Mouse (Mus musculus) bone marrow, adult 2 months (tissue): ENCODE data around the gene Neurl2. TPM values are rescaled to one million over a fixed set of nuclear protein-coding genes. Genes with fewer than 3 reads are reported as not detected.
"Not testable (repeated sequence)": the region's sequence is repeated elsewhere in the genome, so short reads cannot be mapped to it uniquely, and the experiment has no call there.

ENCODE experiments used
- H3K27ac ChIP-seq: fragments of 200-500 bp; 2 replicates; pipeline ENCODE4 v1.5.1; 2012; ENCODE audit warnings: low read depth, mild to moderate bottlenecking, control low read depth, inconsistent platforms, low read length; ENCODE audit not compliant: control insufficient read depth, poor library complexity, insufficient read depth
- H3K4me1 ChIP-seq: fragments of 200-500 bp; 2 replicates; pipeline ENCODE4 v1.6.1; 2011; ENCODE audit warnings: low read length; ENCODE audit not compliant: control insufficient read depth, insufficient read depth
- H3K4me3 ChIP-seq: fragments of 200-500 bp; replicated peaks from 2 replicates; pipeline ENCODE3; 2011; ENCODE audit warnings: mild to moderate bottlenecking, low read depth, low read length, control low read depth; ENCODE audit not compliant: control insufficient read depth
- CTCF ChIP-seq: fragments of 200-500 bp; IDR thresholded peaks from 2 replicates; pipeline ENCODE4 v1.5.1; 2011; ENCODE audit warnings: low read length, control low read depth; ENCODE audit not compliant: control insufficient read depth, insufficient read depth
- POLR2A ChIP-seq: fragments of 200-500 bp; IDR thresholded peaks from 2 replicates; pipeline ENCODE4 v1.6.1; 2011; ENCODE audit warnings: low read depth, mild to moderate bottlenecking, control low read depth, low read length, borderline replicate concordance; ENCODE audit not compliant: control insufficient read depth
- WGBS: fragments of 180-500 bp; shearing (Covaris S2); methylation state at CpG from one replicate; pipeline ENCODE4 v1.1.7; 2018; 5-methylcytosine and 5-hydroxymethylcytosine counted together
- polyA plus RNA-seq: library from polyadenylated mRNA; stranded (reverse); fragments of >200 nt; gene quantifications from 2 replicates; pipeline ENCODE4 v1.2.4, GENCODE M21; 2011; ENCODE audit warnings: low replicate concordance; ENCODE audit not compliant: missing spikeins, insufficient read depth, insufficient read length

Gene Neurl2
- polyA plus RNA-seq, 1 experiment, result not detected

DNA sequence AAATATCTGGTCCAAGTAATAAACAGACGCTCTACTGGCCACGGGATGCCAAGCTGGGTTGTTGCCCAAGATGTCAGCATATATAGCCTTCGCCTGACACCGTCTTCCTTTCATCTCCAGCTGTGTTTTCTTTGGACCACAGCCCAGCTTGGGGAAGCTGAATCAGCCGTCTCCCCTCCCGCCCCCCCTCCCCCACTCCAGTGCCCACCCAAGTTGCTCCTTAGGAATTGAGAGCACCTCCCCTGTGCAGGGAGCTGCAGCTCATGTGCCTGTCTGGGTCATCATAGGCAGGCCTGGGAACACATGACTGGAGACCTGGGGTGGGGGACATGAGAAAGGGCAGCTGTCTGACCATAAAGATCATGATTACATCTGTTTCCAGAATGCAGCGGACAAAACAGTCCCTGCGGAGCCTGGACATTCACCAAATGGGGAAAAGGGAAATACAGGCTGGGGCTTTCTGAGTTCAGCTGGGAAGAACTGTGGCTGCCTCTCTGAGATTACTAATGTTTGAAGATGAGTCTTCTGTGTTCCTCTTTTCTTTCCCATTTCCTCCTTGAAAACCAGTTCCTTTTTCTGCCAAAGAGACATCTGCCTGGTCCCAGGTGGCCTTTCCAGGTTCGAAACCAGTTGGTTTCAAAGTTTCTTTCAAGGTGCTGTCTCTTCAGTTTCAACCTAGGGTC, 29.1 kb upstream of the Neurl2 start:
- WGBS, result 17% methylated on average over 9 of the region's 9 CpGs
- H3K27ac ChIP-seq, result no peak overlapping the region
- no peak overlapping the region for H3K4me3 ChIP-seq
- no peak for TF ChIP-seq POLR2A
- TF ChIP-seq CTCF, result no peak
- H3K4me1 ChIP-seq, result peaks cover 4% of the 10 kb centered on the region

DNA sequence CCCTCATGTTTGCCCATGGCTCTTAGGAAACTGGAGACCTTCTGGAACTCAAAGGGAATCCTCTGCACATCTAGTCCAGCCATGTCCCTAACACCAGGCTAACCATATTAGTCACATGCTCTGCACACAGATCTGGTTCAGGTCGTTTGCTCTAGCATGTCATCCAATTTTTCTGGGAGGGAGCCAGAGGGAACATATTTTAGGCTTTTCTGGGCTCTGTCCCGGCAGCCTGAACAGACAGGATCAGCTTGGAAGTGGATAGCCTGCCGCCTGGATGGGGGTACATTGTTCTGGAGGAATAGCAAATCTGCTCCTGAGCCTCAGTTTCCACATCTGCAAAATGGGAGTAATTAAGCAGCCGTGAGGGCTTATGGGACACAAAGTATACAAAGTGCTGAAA, 27.8 kb upstream of the Neurl2 start:
- 67% methylated on average over 4 of the region's 4 CpGs for WGBS
- no peaks in the 10 kb centered on the region for H3K4me1 ChIP-seq

DNA sequence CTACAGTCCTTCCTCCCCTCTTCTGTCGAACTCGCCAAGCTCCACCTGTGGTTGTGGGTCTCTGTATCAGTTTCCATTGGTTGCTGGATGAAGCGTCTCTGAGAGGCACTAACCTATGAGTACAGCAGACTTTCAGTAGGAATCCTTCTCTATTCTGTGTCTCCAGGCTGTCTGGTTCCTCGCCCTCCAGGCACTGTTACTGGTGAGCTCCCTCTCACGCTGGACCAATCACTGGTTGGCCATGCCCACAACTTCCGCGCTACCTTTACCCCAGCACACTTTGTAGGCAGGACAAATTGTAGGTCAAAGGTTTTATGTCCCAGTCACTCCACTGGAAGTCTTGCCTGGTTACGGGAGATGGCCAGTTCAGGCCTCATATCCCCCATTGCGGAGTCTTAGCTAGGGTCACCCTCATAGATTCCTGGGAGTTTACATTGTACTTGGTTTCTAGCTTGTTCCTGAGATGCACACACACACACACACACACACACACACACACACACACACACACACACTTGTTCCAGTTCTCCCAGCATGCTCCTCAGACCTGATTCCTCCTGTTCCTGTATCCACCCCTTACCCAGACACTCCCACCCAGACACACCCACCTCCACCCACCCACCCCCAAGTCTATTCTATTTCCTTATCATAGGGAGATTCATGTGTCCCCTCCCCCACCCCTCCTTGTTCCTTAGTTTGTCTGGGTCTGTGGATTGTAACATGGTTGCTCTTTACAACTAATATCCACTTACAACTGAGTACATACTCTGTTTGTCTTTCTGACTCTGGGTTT, 26.6 kb upstream of the Neurl2 start:
- H3K4me3 ChIP-seq, result no peak overlapping the region
- no peak overlapping the region for H3K27ac ChIP-seq
- 60% methylated on average over 9 of the region's 9 CpGs for WGBS
- TF ChIP-seq POLR2A, result no peak
- no peak for TF ChIP-seq CTCF
- H3K4me1 ChIP-seq, result no peaks in the 10 kb centered on the region

More for the DNA sequence above, 27.8 kb upstream of the Neurl2 start:
- TF ChIP-seq CTCF (no peak), POLR2A (no peak)
- no peak overlapping the region for H3K27ac ChIP-seq
- H3K4me3 ChIP-seq, result no peak overlapping the region

DNA sequence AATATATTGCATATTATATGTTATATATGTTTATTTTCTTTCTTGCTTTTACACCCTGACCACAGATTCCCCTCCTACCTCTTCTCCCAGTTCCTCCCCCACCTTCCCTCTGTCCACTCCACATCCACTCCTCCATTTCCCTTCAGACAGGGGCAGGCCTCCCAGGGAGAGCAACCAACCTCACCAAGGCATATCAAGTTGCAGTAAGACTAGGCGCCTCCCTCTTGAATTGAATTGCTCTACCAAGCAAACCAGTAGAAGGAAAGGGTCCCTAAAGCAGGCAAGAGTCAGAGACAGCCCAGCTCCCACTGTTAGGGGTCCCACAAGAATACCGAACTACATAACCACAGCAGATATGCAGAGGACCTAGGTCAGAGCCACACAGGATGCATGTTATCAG, 25.9 kb upstream of the Neurl2 start:
- TF ChIP-seq POLR2A, result no peak
- TF ChIP-seq CTCF, result no peak

GRCm38 (mm10) chr2:164857842-164858553, 24.7 kb upstream of the Neurl2 start:
- H3K4me1 ChIP-seq, result no peaks in the 10 kb centered on the region
- TF ChIP-seq CTCF, result no peak
- no peak for TF ChIP-seq POLR2A
- no peak overlapping the region; the same call in 1 of the 2 replicates for H3K27ac ChIP-seq
- WGBS, result 8% methylated on average over 19 of the region's 19 CpGs
- H3K4me3 ChIP-seq, result no peak overlapping the region

More for the DNA sequence above, 25.9 kb upstream of the Neurl2 start:
- Histone ChIP-seq H3K4me3 (no peak overlapping the region), H3K4me1 (no peaks in the 10 kb centered on the region), H3K27ac (no peak overlapping the region)
- 67% methylated on average over 2 of the region's 2 CpGs for WGBS

- H3K27ac ChIP-seq, result no peak within 1 kb of the TSS; the same call in 1 of the 2 replicates
- H3K4me1 ChIP-seq, result no peaks in the 10 kb centered on the region
- WGBS, result 2% methylated on average over 47 of the region's 47 CpGs
- TF ChIP-seq CTCF, result no peak
- no peak for TF ChIP-seq POLR2A
- peak within 1 kb of the TSS; percentile 54 for H3K4me3 ChIP-seq
Measured at GRCm38 (mm10) chr2:164857101-164857821, 24.0 kb upstream of the Neurl2 start, which contains the start of gene Pltp. TSS of gene Pltp (minus strand) at chr2:164857711.

GRCm38 (mm10) chr2:164856309-164857100, 23.2 kb upstream of the Neurl2 start:
- no peak for TF ChIP-seq POLR2A
- TF ChIP-seq CTCF, result no peak
- H3K27ac ChIP-seq, result no peak overlapping the region
- H3K4me3 ChIP-seq, result peak overlapping the region; percentile 54
- 3% methylated on average over 42 of the region's 42 CpGs for WGBS
- H3K4me1 ChIP-seq, result no peaks in the 10 kb centered on the region

DNA sequence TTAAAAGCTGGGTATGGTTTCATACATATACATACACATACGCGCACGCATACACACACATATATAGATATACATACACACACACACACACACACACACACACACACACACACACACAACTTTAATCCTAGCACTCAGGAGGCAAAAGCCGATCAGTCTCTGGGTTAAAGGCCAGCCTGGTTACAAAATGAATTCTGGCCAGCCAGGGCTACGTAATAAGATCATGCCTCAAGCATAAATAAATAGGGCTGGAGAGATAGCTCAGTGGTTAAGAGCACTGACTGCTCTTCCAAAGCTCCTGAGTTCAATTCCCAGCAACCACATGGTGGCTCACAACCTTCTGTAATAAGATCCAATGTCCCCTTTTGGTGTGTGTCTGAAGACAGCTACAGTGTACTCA, 22.3 kb upstream of the Neurl2 start:
- H3K27ac ChIP-seq, H3K4me1 ChIP-seq, H3K4me3 ChIP-seq: not testable (repeated sequence)
- WGBS, result 88% methylated on average over 5 of the region's 5 CpGs
